Mouse (Mus musculus) Patski (cell line): Measurements from ENCODE around the gene Arid5b. TPM values are rescaled to one million over a fixed set of nuclear protein-coding genes. Genes with fewer than 3 reads are reported as not detected.

Experiments
- ATAC-seq: fragments of 100-300 bp; one replicate; pipeline ENCODE4 v1.8.0; 2021
- CTCF ChIA-PET: fragments of 350-600 bp; sonication (Branson Sonifier 250); formaldehyde crosslinking; loops from one replicate; lab custom pipeline; 2022; ENCODE audit warnings: inconsistent platforms; lab: Charles Lee
- POLR2A ChIA-PET: fragments of 350-600 bp; sonication (Branson Sonifier 250); formaldehyde crosslinking; loops from one replicate; lab custom pipeline; 2022; ENCODE audit warnings: antibody characterized with exemption, inconsistent platforms; lab: Charles Lee
- DNase-seq: peaks from one replicate; pipeline ENCODE4 v3.0.0-alpha.2; 2011; ENCODE audit warnings: low read depth, low spot score
- H3K27me3 ChIP-seq: fragments of 371-371 bp; one replicate; pipeline ENCODE4 v1.5.1; 2021
- CTCF ChIP-seq: fragments of 100-300 bp; IDR thresholded peaks from one replicate; pipeline ENCODE4 v1.5.1; 2021
- in situ Hi-C: fragments of 300-500 bp; cut with MboI; formaldehyde crosslinking; loops from 3 replicates; pipeline ENCODE4 v1.11.1; 2018; ENCODE audit warnings: low pct_unique_long_range_greater_than_20kb, mixed read lengths
- polyA plus RNA-seq: library from polyadenylated mRNA; unstranded; gene quantifications from one replicate; pipeline ENCODE4 v1.2.3, GENCODE M21; 2021

The Arid5b gene
- polyA plus RNA-seq, 1 experiment from 2014 or later, result 70.3 TPM

GRCm38 (mm10) chr10:68123446-68123845, 155.1 kb downstream of the Arid5b start:
- POLR2A ChIA-PET, result no interaction called here
- no peak for ATAC-seq
- TF ChIP-seq CTCF, result no peak
- CTCF ChIA-PET, result interaction anchor here (0.8 kb wide), 1 partner anchor 14 kb away, joined by 4 read pairs; no protein-coding TSS in a partner anchor
- H3K27me3 ChIP-seq, result no peaks in the 10 kb centered on the region
- in situ Hi-C loops, result no loop called here
- no peak for DNase-seq

- in situ Hi-C loops, result no loop called here
- no peak for DNase-seq
- no peaks in the 10 kb centered on the region for H3K27me3 ChIP-seq
- ATAC-seq, result no peak
- CTCF ChIA-PET, result no interaction called here
- no peak for TF ChIP-seq CTCF
- POLR2A ChIA-PET, result no interaction called here
These were observed 156.6 kb downstream of the Arid5b start for GRCm38 (mm10) chr10:68121960-68122359.

GRCm38 (mm10) chr10:68121251-68121650, 157.3 kb downstream of the Arid5b start:
- no peaks in the 10 kb centered on the region for H3K27me3 ChIP-seq
- TF ChIP-seq CTCF, result no peak
- ATAC-seq (no peak), DNase-seq (no peak)
- CTCF ChIA-PET, result no interaction called here
- POLR2A ChIA-PET, result no interaction called here
- in situ Hi-C loops, result no loop called here

GRCm38 (mm10) chr10:68120011-68120410, 158.5 kb downstream of the Arid5b start:
- no peak for DNase-seq
- CTCF ChIA-PET, result no interaction called here
- POLR2A ChIA-PET, result no interaction called here
- no peaks in the 10 kb centered on the region for H3K27me3 ChIP-seq
- no peak for ATAC-seq
- no peak for TF ChIP-seq CTCF
- in situ Hi-C loops, result no loop called here

GRCm38 (mm10) chr10:68119285-68119684, 159.3 kb downstream of the Arid5b start:
- TF ChIP-seq CTCF, result no peak
- in situ Hi-C loops, result no loop called here
- ATAC-seq (no peak), DNase-seq (no peak)
- H3K27me3 ChIP-seq, result no peaks in the 10 kb centered on the region
- CTCF ChIA-PET, result no interaction called here
- POLR2A ChIA-PET, result interaction anchor here (0.6 kb wide), 1 partner anchor 62 kb away, joined by 3 read pairs; no protein-coding TSS in a partner anchor

GRCm38 (mm10) chr10:68114955-68115354, 163.6 kb downstream of the Arid5b start:
- in situ Hi-C loops, result no loop called here
- DNase-seq (no peak), ATAC-seq (no peak)
- ChIA-PET POLR2A (no interaction called here), CTCF (no interaction called here)
- no peak for TF ChIP-seq CTCF
- no peaks in the 10 kb centered on the region for H3K27me3 ChIP-seq

- ChIA-PET POLR2A (interaction anchor here (1.0 kb wide), 1 partner anchor 14 kb away, joined by 3 read pairs; no protein-coding TSS in a partner anchor), CTCF (no interaction called here)
- in situ Hi-C loops, result no loop called here
- no peaks in the 10 kb centered on the region for H3K27me3 ChIP-seq
- no peak for DNase-seq
- TF ChIP-seq CTCF, result no peak
- ATAC-seq, result no peak
These were observed 164.9 kb downstream of the Arid5b start for GRCm38 (mm10) chr10:68113645-68114044.

- no peak for TF ChIP-seq CTCF
- CTCF ChIA-PET, result interaction anchor here (0.9 kb wide), 1 partner anchor 11 kb away, joined by 3 read pairs; no protein-coding TSS in a partner anchor
- no peak for ATAC-seq
- DNase-seq, result no peak
- in situ Hi-C loops, result no loop called here
- no peaks in the 10 kb centered on the region for H3K27me3 ChIP-seq
- POLR2A ChIA-PET, result no interaction called here
These were observed 165.6 kb downstream of the Arid5b start for GRCm38 (mm10) chr10:68112983-68113382.

- no peak for DNase-seq
- ChIA-PET CTCF (interaction anchor here (1.6 kb wide), 1 partner anchor 13 kb away, joined by 4 read pairs; no protein-coding TSS in a partner anchor), POLR2A (interaction anchor here (1.2 kb wide), 1 partner anchor 27 kb away, joined by 3 read pairs; no protein-coding TSS in a partner anchor)
- in situ Hi-C loops, result no loop called here
- H3K27me3 ChIP-seq, result no peaks in the 10 kb centered on the region
- ATAC-seq, result no peak
- no peak for TF ChIP-seq CTCF
These were observed 167.9 kb downstream of the Arid5b start for GRCm38 (mm10) chr10:68110607-68111006.

GRCm38 (mm10) chr10:68110182-68110581, 168.4 kb downstream of the Arid5b start:
- ChIA-PET POLR2A (interaction anchor here (1.2 to 1.8 kb wide), 2 partner anchors 18 to 27 kb away, joined by 3 to 4 read pairs; no protein-coding TSS in a partner anchor), CTCF (interaction anchor here (1.0 to 1.6 kb wide), 3 partner anchors 8 to 26 kb away, joined by 3 to 4 read pairs (median 3); no protein-coding TSS in a partner anchor)
- in situ Hi-C loops, result no loop called here
- no peak for TF ChIP-seq CTCF
- H3K27me3 ChIP-seq, result no peaks in the 10 kb centered on the region
- DNase-seq (no peak), ATAC-seq (no peak)

- ATAC-seq, result no peak
- ChIA-PET POLR2A (interaction anchor here (1.2 to 1.8 kb wide), 2 partner anchors 19 to 27 kb away, joined by 3 to 4 read pairs; no protein-coding TSS in a partner anchor), CTCF (interaction anchor here (1.0 to 1.6 kb wide), 3 partner anchors 9 to 26 kb away, joined by 3 to 4 read pairs (median 3); no protein-coding TSS in a partner anchor)
- no peak for DNase-seq
- no peak for TF ChIP-seq CTCF
- in situ Hi-C loops, result no loop called here
- no peaks in the 10 kb centered on the region for H3K27me3 ChIP-seq
These were observed 168.9 kb downstream of the Arid5b start for GRCm38 (mm10) chr10:68109651-68110050.
